Mouse (Mus musculus) intestine, embryonic 16.5 days (tissue): ENCODE data around the gene Itgam. TPM values are rescaled to one million over a fixed set of nuclear protein-coding genes. Genes with fewer than 3 reads are reported as not detected.

Source experiments
- polyA plus RNA-seq: library from polyadenylated mRNA; unstranded; fragments of >200 nt; fragmentation: Nextera tagmentation; extraction: Ambion mirVana; gene quantifications from 2 replicates; pipeline ENCODE4 v1.2.1, GENCODE M21; 2015

Itgam gene
- polyA plus RNA-seq, 1 experiment from 2014 or later, result 2.4 TPM

Other genes starting within 250 kb of the Itgam start
- gene Stx4a, start 238.3 kb upstream of the Itgam start, polyA plus RNA-seq, result 44.7 and 47.5 TPM in 2 replicates
- 1.7 and 2.0 TPM in 2 replicates for gene Stx1b, start 238.1 kb upstream of the Itgam start, polyA plus RNA-seq
- 7.2 and 8.9 TPM in 2 replicates for gene Zfp646, start 186.4 kb upstream of the Itgam start, polyA plus RNA-seq
- 11.6 and 14.6 TPM in 2 replicates for gene Zfp668, start 185.8 kb upstream of the Itgam start, polyA plus RNA-seq
- 2.6 and 4.0 TPM in 2 replicates for gene Prss53, start 171.7 kb upstream of the Itgam start, polyA plus RNA-seq
- not detected in 2 replicates for gene Gm21974, start 167.2 kb upstream of the Itgam start, polyA plus RNA-seq
- gene Vkorc1, start 167.0 kb upstream of the Itgam start, polyA plus RNA-seq, result 260 and 261 TPM in 2 replicates
- gene Bckdk, start 158.6 kb upstream of the Itgam start, polyA plus RNA-seq, result 184 and 198 TPM in 2 replicates
- 27.3 and 29.2 TPM in 2 replicates for gene Kat8, start 150.1 kb upstream of the Itgam start, polyA plus RNA-seq
- gene Prss8, start 132.5 kb upstream of the Itgam start, polyA plus RNA-seq, result 82.2 and 90.8 TPM in 2 replicates
- gene Prss36, start 115.9 kb upstream of the Itgam start, polyA plus RNA-seq, result 9.6 and 10.3 TPM in 2 replicates
- gene Fus, start 95.2 kb upstream of the Itgam start, polyA plus RNA-seq, result 204 and 215 TPM in 2 replicates
- gene Pycard, start 68.8 kb upstream of the Itgam start, polyA plus RNA-seq, result 623 and 626 TPM in 2 replicates
- gene Trim72, start 58.7 kb upstream of the Itgam start, polyA plus RNA-seq, result 0.38 and 0.60 TPM in 2 replicates
- not detected in 2 replicates for gene Gm49368, start within 50 bp of the Itgam start, polyA plus RNA-seq
- 0.75 and 0.92 TPM in 2 replicates for gene Itgax, start 66.9 kb downstream of the Itgam start, polyA plus RNA-seq
- gene Itgad, start 91.7 kb downstream of the Itgam start, polyA plus RNA-seq, result 0.05 and 0.15 TPM in 2 replicates
- 0.77 and 0.95 TPM in 2 replicates for gene Cox6a2, start 143.7 kb downstream of the Itgam start, polyA plus RNA-seq
- 15.4 and 17.8 TPM in 2 replicates for gene Armc5, start 174.7 kb downstream of the Itgam start, polyA plus RNA-seq
- gene 9130023H24Rik, start 175.4 kb downstream of the Itgam start, polyA plus RNA-seq, result 5.7 and 6.5 TPM in 2 replicates
- gene Tgfb1i1, start 184.2 kb downstream of the Itgam start, polyA plus RNA-seq, result 167 and 175 TPM in 2 replicates
- gene Slc5a2, start 203.0 kb downstream of the Itgam start, polyA plus RNA-seq, result not detected in 2 replicates
- 49.6 and 53.4 TPM in 2 replicates for gene BC017158, start 235.5 kb downstream of the Itgam start, polyA plus RNA-seq